Mouse (Mus musculus): Measurements from ENCODE around the gene Syna.
A peak's percentile ranks its signal among the peaks of the same experiment; 100 is the strongest.

The Syna gene

DNA sequence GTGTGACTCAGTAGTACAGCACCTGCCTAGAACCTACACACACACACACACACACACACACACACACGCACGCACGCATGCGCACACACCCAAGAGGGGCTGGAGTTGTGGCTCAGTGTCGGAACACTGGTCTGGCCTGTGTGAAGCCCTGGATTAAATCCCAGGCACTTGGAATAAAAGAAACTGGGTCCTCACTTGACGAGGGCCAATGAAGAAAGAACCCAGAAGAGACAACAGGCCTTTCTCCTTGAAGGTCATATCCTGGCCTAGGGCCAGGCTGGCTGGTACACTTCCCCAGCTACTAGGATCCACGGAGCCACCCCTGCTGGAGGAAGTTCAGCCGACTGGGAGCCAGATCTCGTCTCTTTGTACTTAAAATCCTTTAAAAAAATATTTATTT is 28.4 kb downstream of the Syna start:
- peak; percentile 52 for DNase-seq (ENCODE audit: low read depth, low spot score)

DNA sequence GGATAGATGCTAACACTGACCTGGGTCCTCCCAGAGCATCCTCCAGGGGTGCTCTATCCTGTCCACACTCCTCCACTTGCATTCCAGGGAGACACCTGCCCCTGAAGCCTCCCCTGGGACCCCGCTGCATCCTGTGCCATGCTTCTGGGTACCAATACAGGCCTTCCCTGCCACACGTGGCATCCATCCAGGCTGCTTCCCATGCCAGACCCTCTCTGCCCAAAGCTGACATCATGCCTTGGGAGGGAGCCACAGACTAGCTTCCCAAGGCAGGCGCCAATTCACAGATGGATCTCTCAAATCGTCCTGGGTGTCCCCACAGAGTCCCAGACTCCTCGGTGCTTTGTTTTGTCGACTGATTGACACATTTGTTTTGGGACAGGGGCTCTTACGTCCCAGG is 29.1 kb downstream of the Syna start:
- DNase-seq (ENCODE audit: low read depth, low spot score), result peak; percentile 72

DNA sequence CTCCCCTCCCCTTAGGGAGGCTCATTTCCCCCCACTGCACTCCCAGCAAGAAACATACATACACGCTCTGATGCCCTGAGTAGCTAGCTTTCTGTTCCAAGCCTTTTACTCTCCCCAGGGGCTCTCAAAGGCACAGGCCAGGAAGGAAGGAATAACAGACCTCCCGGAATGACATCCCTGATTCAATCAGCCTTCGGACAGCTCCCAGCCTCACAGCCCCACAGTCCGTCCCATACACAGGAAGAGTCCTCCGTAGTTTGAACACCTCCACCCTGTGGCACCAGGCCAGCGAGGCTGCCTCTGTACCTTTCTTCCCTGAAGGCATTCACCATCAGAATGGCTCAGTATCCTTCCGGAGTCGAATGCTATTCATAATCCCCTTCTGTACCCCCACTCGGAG is 31.5 kb downstream of the Syna start:
- DNase-seq (ENCODE audit: low read depth, low spot score), result no peak

DNA sequence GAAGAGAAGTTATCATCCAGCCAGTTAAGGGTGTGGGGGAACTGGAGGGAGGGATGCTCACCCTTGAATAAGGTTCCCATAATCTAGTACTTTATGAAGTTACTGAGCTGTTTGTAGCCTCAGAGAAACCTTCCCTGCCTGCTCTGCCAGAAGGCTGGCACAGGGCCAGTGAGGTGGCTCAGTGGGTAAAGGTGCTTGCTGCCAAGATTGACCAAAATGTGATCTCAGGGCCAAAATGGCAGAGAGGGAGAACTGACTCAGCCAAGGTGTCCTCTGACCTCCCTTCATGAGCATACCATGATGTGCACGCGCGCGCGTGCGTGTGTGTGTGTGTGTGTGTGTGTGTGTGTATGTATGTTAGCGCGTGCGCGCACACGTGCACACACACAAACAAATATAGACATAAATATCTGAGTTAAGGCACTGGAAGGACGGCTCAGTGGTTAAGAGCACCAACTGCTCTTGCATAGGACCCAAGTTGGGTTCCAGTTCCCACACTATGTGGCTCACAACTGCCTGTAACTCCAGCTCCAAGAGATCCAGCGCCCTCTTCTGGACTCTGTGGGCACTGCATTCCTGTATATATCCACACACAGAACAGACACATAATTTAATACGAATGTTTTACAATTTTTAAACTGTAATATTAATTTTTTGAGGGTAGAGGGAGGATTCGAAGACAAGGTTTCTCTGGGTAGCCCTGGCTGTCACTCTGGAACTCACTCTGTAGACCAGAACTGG is 33.8 kb downstream of the Syna start:
- DNase-seq (ENCODE audit: low read depth, low spot score), result no peak

DNA sequence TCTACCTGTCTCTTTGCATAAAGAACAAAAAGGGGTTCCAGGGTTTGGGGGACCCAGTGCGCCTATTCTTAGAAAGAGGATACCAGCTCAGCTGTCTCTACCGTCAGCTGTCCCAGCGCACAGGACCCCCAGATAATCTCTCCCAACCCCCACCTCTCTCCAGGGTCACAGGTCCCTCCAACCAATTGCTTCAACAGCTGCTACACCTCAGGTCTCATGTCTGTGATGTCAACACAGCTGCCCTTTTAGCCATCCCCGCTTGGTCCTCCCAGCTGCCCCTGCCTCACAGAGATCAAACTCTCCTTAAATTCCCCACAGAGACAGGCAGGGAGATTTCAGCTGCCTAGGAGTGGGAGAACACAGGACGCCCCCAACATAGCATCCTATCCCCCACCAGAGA is 36.2 kb downstream of the Syna start:
- no peak for DNase-seq (ENCODE audit: low read depth, low spot score)

DNA sequence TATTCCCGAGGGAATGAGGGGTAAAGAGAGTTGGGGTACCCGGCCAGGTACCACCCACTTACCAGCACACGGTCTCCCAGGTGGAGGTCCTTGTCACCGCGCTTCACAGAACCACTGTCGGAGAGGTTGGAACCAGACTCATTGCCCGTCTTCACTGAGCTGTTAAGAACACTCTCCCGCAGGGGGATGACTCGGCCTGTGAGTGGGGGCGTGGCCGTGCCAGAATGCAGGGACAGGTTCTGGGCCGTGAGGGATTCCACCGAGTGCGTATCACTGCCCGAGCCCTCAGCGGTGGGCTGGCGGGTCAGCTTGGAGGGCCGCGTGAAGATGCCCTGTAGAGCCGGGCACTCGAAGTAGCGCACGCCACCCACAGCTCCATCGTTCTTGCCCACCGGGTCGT is 37.4 kb downstream of the Syna start:
- no peak for DNase-seq (ENCODE audit: low read depth, low spot score)

DNA sequence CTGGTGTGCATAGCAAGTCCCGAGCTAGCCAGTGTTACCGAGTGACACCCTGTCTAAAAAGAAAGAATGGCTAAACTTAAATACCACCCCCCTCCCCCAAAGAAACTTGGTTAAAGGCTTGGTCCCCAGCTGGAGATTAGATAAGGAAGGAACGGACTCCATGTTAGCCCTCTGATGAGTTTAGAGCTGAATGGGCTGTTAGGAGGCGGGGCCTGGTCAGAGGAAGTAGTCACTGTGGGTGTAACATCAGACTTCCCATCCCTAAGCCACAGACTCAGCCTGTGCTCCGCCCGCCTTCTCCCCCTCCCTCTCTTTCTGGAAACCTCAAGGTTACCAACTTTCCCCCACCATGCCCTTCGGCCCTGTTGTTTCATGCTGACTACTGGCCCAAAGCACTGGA is 38.2 kb downstream of the Syna start:
- no peak for DNase-seq (ENCODE audit: low read depth, low spot score)

DNA sequence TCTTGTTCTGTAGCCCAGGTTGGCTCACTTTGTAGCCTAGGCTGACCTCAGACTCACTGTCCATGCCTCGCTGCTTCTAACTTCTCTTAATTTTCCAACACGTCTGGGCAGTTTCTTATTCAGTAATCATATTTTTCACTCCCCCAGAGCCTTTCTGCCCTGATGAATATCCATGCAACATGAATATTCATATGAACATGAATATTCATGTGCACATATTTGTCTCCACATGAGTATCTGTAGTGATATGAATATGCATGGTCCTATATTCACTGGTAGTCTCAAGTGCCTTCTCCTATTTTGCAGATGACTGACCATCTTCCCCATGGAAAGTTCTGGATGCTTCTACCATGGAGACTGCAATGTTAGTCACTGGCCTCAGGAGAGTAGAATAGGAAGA is 38.8 kb downstream of the Syna start:
- DNase-seq (ENCODE audit: low read depth, low spot score), result no peak

DNA sequence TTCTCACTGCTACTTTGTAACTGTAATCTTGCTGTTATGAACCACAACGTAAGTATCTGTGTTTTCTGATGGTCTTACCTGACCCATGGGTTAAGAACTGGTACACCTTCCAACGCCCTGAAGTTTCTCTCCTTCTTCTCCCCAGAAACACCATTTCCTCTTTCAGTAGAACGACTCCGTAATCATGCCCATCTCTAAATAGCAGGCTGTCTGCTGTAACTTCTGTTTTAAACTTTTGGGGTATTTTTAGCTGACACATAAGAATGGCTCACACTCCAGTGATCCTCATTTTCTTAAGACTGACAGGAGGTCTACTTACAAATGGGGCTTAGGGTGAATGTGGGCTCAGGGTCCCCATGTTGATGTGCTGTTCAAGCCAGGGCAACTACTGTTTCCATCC is 39.9 kb downstream of the Syna start:
- DNase-seq (ENCODE audit: low read depth, low spot score), result no peak

DNA sequence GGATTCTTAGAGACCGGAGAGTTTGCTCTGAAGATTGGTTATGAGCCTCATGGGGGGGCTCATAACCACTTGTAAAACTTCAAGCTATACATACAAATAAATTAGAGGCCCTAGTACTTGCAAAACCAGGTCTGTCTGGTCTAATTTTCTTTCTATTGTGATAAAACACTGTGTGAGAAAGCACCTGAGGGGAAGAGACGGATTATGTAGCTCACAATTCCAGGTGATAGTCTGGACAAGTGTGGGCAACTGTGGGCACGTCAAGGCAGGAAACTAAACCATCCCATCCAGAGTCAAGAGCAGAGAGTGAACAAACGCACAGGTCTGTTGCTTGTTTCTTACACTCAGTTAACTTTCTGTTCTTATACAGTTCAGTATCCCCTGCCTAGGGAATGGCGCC is 40.5 kb downstream of the Syna start:
- no peak for DNase-seq (ENCODE audit: low read depth, low spot score)

DNA sequence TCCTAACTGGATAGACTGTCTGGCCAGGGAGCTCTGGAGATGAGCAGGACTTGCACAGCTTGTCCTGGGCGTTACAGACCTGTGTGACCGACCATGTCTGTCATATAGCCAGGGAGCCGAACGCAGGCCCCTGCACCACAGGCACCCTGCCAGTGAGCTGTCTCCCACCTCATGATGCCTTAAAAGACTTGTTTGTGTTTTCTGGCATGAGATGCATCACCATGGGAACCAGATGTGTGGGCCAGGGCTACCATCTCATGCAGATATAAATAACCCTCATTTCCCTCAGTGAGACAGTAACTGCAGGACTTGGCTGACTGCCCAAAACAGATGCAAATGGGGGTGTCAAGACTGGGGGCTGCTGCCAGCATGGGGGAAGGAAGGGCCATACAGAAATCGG is 47.9 kb downstream of the Syna start:
- DNase-seq (ENCODE audit: low read depth, low spot score), result peak; percentile 70

DNA sequence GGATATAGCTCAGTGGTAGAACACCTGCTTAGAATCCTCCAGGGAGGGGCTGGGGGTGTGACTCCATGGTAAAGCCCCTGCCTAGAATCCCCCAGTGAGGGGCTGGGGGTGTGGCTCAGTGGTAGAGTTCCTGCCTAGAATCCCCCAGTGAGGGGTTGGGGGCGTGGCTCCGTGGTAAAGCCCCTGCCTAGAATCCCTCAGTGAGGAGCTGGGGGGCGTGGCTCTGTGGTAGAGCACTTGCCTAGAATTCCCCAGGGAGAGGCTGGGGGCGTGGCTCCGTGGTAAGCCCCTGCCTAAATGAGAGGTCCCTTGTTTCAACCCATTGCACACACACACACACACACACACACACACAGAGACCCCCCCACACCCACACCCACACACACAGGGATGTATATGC is 49.7 kb downstream of the Syna start:
- DNase-seq (ENCODE audit: low read depth, low spot score), result no peak

DNA sequence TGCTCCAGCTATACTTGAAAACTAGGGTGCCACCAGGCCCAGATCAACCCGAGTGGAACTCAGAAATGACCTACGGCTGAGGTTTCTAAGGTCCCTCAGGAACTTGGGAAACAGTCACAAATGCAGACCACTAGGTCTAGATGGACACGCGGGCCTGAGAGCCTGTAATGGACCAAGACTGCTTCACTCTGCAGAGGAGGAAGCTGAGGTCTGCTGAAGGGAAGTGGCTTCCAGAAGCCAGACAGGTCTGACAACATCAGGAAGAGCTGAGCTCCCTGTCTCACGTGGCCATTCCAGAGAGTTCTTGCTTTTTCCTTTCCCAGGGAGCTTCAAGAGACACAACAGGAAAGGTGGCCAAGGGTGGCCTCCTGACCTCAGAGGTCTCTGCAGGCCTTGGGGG is 51.0 kb downstream of the Syna start:
- DNase-seq (ENCODE audit: low read depth, low spot score), result no peak

Data from brain, embryonic 18.5 days (tissue).